Comparison of ENCODE assay signal across 9 mouse cellular contexts in genomic region chr13:33080356-33080755, GRCm38 (mm10). TPM values are rescaled to one million over a fixed set of nuclear protein-coding genes. Genes with fewer than 3 reads are reported as not detected.
A peak's percentile ranks its signal among the peaks of the same experiment; 100 is the strongest.
DNase-seq lines count a peak whose midpoint lies in the region; ATAC-seq and TF ChIP-seq lines count a peak whose summit lies in the region.
"Had no signal": no experiment of that assay in that cellular context is flagged by ENCODE, and none has a peak within 500 bp of the region (broad histone marks: within the 10 kb centered on the region; RNA-seq: fewer than 3 reads in every experiment).

No protein-coding gene starts in this region.

- in situ Hi-C loops in Patski (cut with MboI; ENCODE audit: low pct_unique_long_range_greater_than_20kb) = loop anchor here (5.0 kb wide), 2 partner anchors 482 to 817 kb away; no protein-coding TSS in a partner anchor

- CTCF ChIA-PET in Patski (lab: Charles Lee) = interaction anchor here (0.8 to 1.5 kb wide), 3 partner anchors 116 to 177 kb away, joined by 3 to 5 read pairs (median 4); partner anchors contain the start of gene Serpinb6b

- 20% methylated on average over 3 of the region's 3 CpGs for WGBS in hindbrain, postnatal 0 days
- WGBS in hindbrain, embryonic 13.5 days = 28% methylated on average over 3 of the region's 3 CpGs
- 16% methylated on average over 3 of the region's 3 CpGs for WGBS in forebrain, embryonic 13.5 days

- H3K27me3 ChIP-seq in hindbrain, postnatal 0 days (ENCODE audit: insufficient read depth, low read length) = no peaks in the 10 kb centered on the region
- no peaks in the 10 kb centered on the region for H3K27me3 ChIP-seq in hindbrain, embryonic 13.5 days
- no peaks in the 10 kb centered on the region for H3K27me3 ChIP-seq in Patski
- no peaks in the 10 kb centered on the region for H3K27me3 ChIP-seq in forebrain, embryonic 13.5 days
- H3K27me3 ChIP-seq: limb, embryonic 12.5 days had no signal

- no peak overlapping the region for H3K27ac ChIP-seq in hindbrain, postnatal 0 days
- H3K27ac ChIP-seq in hindbrain, embryonic 13.5 days = no peak overlapping the region
- H3K27ac ChIP-seq in forebrain, embryonic 13.5 days = no peak overlapping the region
- H3K27ac ChIP-seq: limb, embryonic 12.5 days had no signal

- H3K36me3 ChIP-seq in hindbrain, postnatal 0 days (ENCODE audit: insufficient read depth, low read length) = no peaks in the 10 kb centered on the region
- no peaks in the 10 kb centered on the region for H3K36me3 ChIP-seq in hindbrain, embryonic 13.5 days
- no peaks in the 10 kb centered on the region for H3K36me3 ChIP-seq in forebrain, embryonic 13.5 days (ENCODE audit: poor library complexity, severe bottlenecking)
- H3K36me3 ChIP-seq: limb, embryonic 12.5 days had no signal

- no peak overlapping the region for H3K4me2 ChIP-seq in hindbrain, postnatal 0 days (ENCODE audit: low read depth, low read length)
- no peak overlapping the region for H3K4me2 ChIP-seq in hindbrain, embryonic 13.5 days
- H3K4me2 ChIP-seq in forebrain, embryonic 13.5 days = no peak overlapping the region
- H3K4me2 ChIP-seq: limb, embryonic 12.5 days had no signal

- peak; percentile 60 for TF ChIP-seq CTCF in hindbrain, postnatal 0 days (IDR thresholded peaks at IDR 0.05; ENCODE audit: low read depth)
- TF ChIP-seq CTCF in Patski (IDR thresholded peaks at IDR 0.05) = peak; percentile 61

- no peaks in the 10 kb centered on the region for H3K9me3 ChIP-seq in hindbrain, postnatal 0 days (ENCODE audit: low read length)
- H3K9me3 ChIP-seq in hindbrain, embryonic 13.5 days = no peaks in the 10 kb centered on the region
- no peaks in the 10 kb centered on the region for H3K9me3 ChIP-seq in forebrain, embryonic 13.5 days (replicated peaks)
- H3K9me3 ChIP-seq: limb, embryonic 12.5 days had no signal

- no peak overlapping the region for H3K4me3 ChIP-seq in hindbrain, postnatal 0 days (ENCODE audit: low read length)
- H3K4me3 ChIP-seq in hindbrain, embryonic 13.5 days = no peak overlapping the region
- no peak overlapping the region for H3K4me3 ChIP-seq in forebrain, embryonic 13.5 days
- H3K4me3 ChIP-seq: limb, embryonic 12.5 days had no signal

- POLR2A ChIA-PET in Patski (lab: Charles Lee) = no interaction called here

- H3K9ac ChIP-seq in hindbrain, postnatal 0 days (replicated peaks; ENCODE audit: low read length) = no peak overlapping the region
- H3K9ac ChIP-seq in hindbrain, embryonic 13.5 days = no peak overlapping the region
- H3K9ac ChIP-seq in forebrain, embryonic 13.5 days = no peak overlapping the region
- H3K9ac ChIP-seq: limb, embryonic 12.5 days had no signal

- DNase-seq in hindbrain, postnatal 0 days (ENCODE audit: low spot score) = peak; percentile 23
- no peak for DNase-seq in Patski (ENCODE audit: low read depth, low spot score)
- DNase-seq in lung, postnatal 14 days = peak; percentile 51
- no peak for DNase-seq in layer of hippocampus, adult 18-20 months (ENCODE audit: low spot score in 2 of 2)

- H3K4me1 ChIP-seq in hindbrain, postnatal 0 days (ENCODE audit: insufficient read depth, low read length) = peaks cover 9% of the 10 kb centered on the region
- H3K4me1 ChIP-seq in hindbrain, embryonic 13.5 days (replicated peaks) = peaks cover 5% of the 10 kb centered on the region
- peaks cover 7% of the 10 kb centered on the region for H3K4me1 ChIP-seq in forebrain, embryonic 13.5 days
- H3K4me1 ChIP-seq: limb, embryonic 12.5 days had no signal

- ATAC-seq in hindbrain, postnatal 0 days = no peak
- no peak for ATAC-seq in hindbrain, embryonic 13.5 days (ENCODE audit: low FRiP score)
- ATAC-seq in Patski = no peak
- ATAC-seq in erythroblast, adult 5-6 weeks (replicated peaks; ENCODE audit: low FRiP score, poor library complexity, severe bottlenecking) = peak; percentile 68
- ATAC-seq in granulocyte monocyte progenitor cell, adult 5-6 weeks (replicated peaks; ENCODE audit: poor library complexity, severe bottlenecking) = no peak
- no peak for ATAC-seq in forebrain, embryonic 13.5 days

RNA-seq across cellular contexts. Expression of gene Serpinb1b, which starts 2.0 kb away (rescaled TPM):
- 11.2 and 14.2 TPM in 2 replicates for total RNA-seq in hindbrain, postnatal 0 days (2014; rRNA removed)
- polyA plus RNA-seq in hindbrain, postnatal 0 days (2015; fragmentation: Nextera tagmentation; extraction: Ambion mirVana) = 30.6 and 37.9 TPM in 2 replicates
- 10.9 and 14.4 TPM in 2 replicates for polyA plus RNA-seq in hindbrain, embryonic 13.5 days (2015; fragmentation: Nextera tagmentation; extraction: Ambion mirVana)
- polyA plus RNA-seq in Patski (2021) = 5.1 TPM
- not detected in 2 replicates for total RNA-seq in erythroblast, adult 5-6 weeks (2015; ENCODE audit: low replicate concordance)
- not detected in 2 replicates for total RNA-seq in erythroblast, adult 5-6 weeks (2017; ENCODE audit: low replicate concordance)
- total RNA-seq in granulocyte monocyte progenitor cell, adult 5-6 weeks (2014; fragmentation: Nextera tagmentation) = not detected in 2 replicates
- total RNA-seq in granulocyte monocyte progenitor cell, adult 5-6 weeks (2017) = not detected in 2 replicates
- 1 to 10 TPM in 1 of 2 experiments, under 1 TPM in 1; 0.81 to 1.3 TPM for total RNA-seq in layer of hippocampus, adult 18-20 months (2021)
- polyA plus RNA-seq in forebrain, embryonic 13.5 days (2015; fragmentation: Nextera tagmentation; extraction: Ambion mirVana) = 2.7 and 4.1 TPM in 2 replicates

RNA-seq across cellular contexts. Expression of gene Serpinb9b, which starts 53.1 kb away (rescaled TPM):
- not detected in 2 replicates for total RNA-seq in hindbrain, postnatal 0 days (2014; rRNA removed)
- polyA plus RNA-seq in hindbrain, postnatal 0 days (2015; fragmentation: Nextera tagmentation; extraction: Ambion mirVana) = 0.13 and 0.25 TPM in 2 replicates
- 0.47 and 0.70 TPM in 2 replicates for polyA plus RNA-seq in hindbrain, embryonic 13.5 days (2015; fragmentation: Nextera tagmentation; extraction: Ambion mirVana)
- polyA plus RNA-seq in Patski (2021) = 8.2 TPM
- 0.63 TPM in 1 of 2 replicates, not detected in the other for total RNA-seq in erythroblast, adult 5-6 weeks (2015; ENCODE audit: low replicate concordance)
- not detected in 2 replicates for total RNA-seq in erythroblast, adult 5-6 weeks (2017; ENCODE audit: low replicate concordance)
- not detected in 2 replicates for total RNA-seq in granulocyte monocyte progenitor cell, adult 5-6 weeks (2014; fragmentation: Nextera tagmentation)
- not detected in 2 replicates for total RNA-seq in granulocyte monocyte progenitor cell, adult 5-6 weeks (2017)
- not detected for total RNA-seq in layer of hippocampus, adult 18-20 months (2021)
- polyA plus RNA-seq in forebrain, embryonic 13.5 days (2015; fragmentation: Nextera tagmentation; extraction: Ambion mirVana) = 0.06 and 0.09 TPM in 2 replicates
- polyA plus RNA-seq: limb, embryonic 12.5 days had no signal

Comparison
In these comparisons a context has a peak if more than half of its experiments do, and no peak if none do; other contexts are left out.
1. DNase-seq: peak in hindbrain, postnatal 0 days (single experiment) and lung, postnatal 14 days (single experiment); none in Patski (single experiment) and layer of hippocampus, adult 18-20 months (0 of 2).